Mouse (Mus musculus) CH12.LX (cell line): Measurements from ENCODE around the gene Btnl9. TPM values are rescaled to one million over a fixed set of nuclear protein-coding genes. Genes with fewer than 3 reads are reported as not detected.
A peak's percentile ranks its signal among the peaks of the same experiment; 100 is the strongest.

Source experiments
- DNase-seq: peaks from one replicate; pipeline ENCODE4 v3.0.0-alpha.2; 2013; ENCODE audit errors: extremely low read depth
- H3K27ac ChIP-seq: 2 replicates; pipeline ENCODE4 v1.5.1; 2012; ENCODE audit warnings: low read depth, mild to moderate bottlenecking, control low read depth, moderate library complexity; ENCODE audit not compliant: insufficient read depth
- H3K27me3 ChIP-seq: replicated peaks from 2 replicates; pipeline ENCODE3; 2012; ENCODE audit warnings: inconsistent platforms
- H3K36me3 ChIP-seq, 2 experiments: replicated peaks in 1 of 2; 2 replicates each; pipeline versions ENCODE3 to v1.6.1; 2012; ENCODE audit warnings: inconsistent platforms in 1 of 2, low read length in 1 of 2, mild to moderate bottlenecking in 1 of 2, mixed read lengths in 1 of 2, moderate library complexity in 1 of 2; ENCODE audit not compliant: control insufficient read depth in 1 of 2, insufficient read depth in 1 of 2
- H3K4me1 ChIP-seq, 2 experiments: 2 replicates each; pipeline ENCODE4 v1.6.1; 2012; ENCODE audit warnings: inconsistent platforms in 1 of 2, moderate library complexity in 1 of 2; ENCODE audit not compliant: insufficient read depth in 2 of 2, control insufficient read depth in 1 of 2
- H3K4me2 ChIP-seq: 2 replicates; pipeline ENCODE4 v1.6.1; 2012; ENCODE audit warnings: low read depth, mild to moderate bottlenecking, control low read depth; ENCODE audit not compliant: poor library complexity, insufficient read depth, severe bottlenecking
- H3K4me3 ChIP-seq, 3 experiments: fragments of 150-350 bp in 1 of 3; sonication (generic) in 1 of 3; replicated peaks in 1 of 3; 2 replicates each; pipeline versions ENCODE3 to v1.5.1; 2011 to 2012; ENCODE audit warnings: low read depth in 2 of 3, low read length in 2 of 3, mild to moderate bottlenecking in 2 of 3, moderate library complexity in 2 of 3, control low read depth in 1 of 3, improper control_type of control experiment in 1 of 3, inconsistent platforms in 1 of 3, mixed read lengths in 1 of 3; ENCODE audit not compliant: poor library complexity in 1 of 3
- H3K79me2 ChIP-seq: replicated peaks from 2 replicates; pipeline ENCODE4 v1.6.1; 2012; ENCODE audit warnings: mild to moderate bottlenecking, moderate library complexity; ENCODE audit not compliant: control insufficient read depth, poor library complexity, insufficient read depth, severe bottlenecking; ENCODE audit errors: extremely low read depth
- H3K9ac ChIP-seq: 2 replicates; pipeline ENCODE4 v1.6.1; 2012; ENCODE audit warnings: low read depth, mild to moderate bottlenecking, control low read depth, moderate library complexity; ENCODE audit not compliant: insufficient read depth
- H3K9me3 ChIP-seq: replicated peaks from 2 replicates; pipeline ENCODE3; 2012; ENCODE audit warnings: low read length, inconsistent platforms, mixed read lengths
- BHLHE40 ChIP-seq: IDR thresholded peaks from 2 replicates; pipeline ENCODE4 v1.6.1; 2011; ENCODE audit warnings: mild to moderate bottlenecking, low read depth, low read length, improper control_type of control experiment
- CHD2 ChIP-seq: IDR thresholded peaks from 2 replicates; pipeline ENCODE4 v1.6.1; 2011; ENCODE audit warnings: low read length, improper control_type of control experiment
- EP300 ChIP-seq: IDR thresholded peaks from 2 replicates; pipeline ENCODE4 v1.6.1; 2011; ENCODE audit warnings: low read length, improper control_type of control experiment
- ETS1 ChIP-seq: conservative IDR thresholded peaks from 2 replicates; pipeline ENCODE4 v1.6.1; 2012; ENCODE audit warnings: low read depth, mild to moderate bottlenecking, inconsistent platforms, low read length, improper control_type of control experiment, moderate library complexity
- HCFC1 ChIP-seq: IDR thresholded peaks from 2 replicates; pipeline ENCODE4 v1.6.1; 2012; ENCODE audit warnings: low read depth, mild to moderate bottlenecking, inconsistent platforms, low read length, improper control_type of control experiment
- JUN ChIP-seq: IDR thresholded peaks from 2 replicates; pipeline ENCODE4 v1.6.1; 2011; ENCODE audit warnings: low read depth, mild to moderate bottlenecking, low read length, improper control_type of control experiment, moderate library complexity; ENCODE audit not compliant: insufficient read depth
- MAFK ChIP-seq: IDR thresholded peaks from 2 replicates; pipeline ENCODE4 v1.6.1; 2011; ENCODE audit warnings: low read length, improper control_type of control experiment; ENCODE audit not compliant: insufficient replicate concordance
- MAX ChIP-seq: IDR thresholded peaks from 2 replicates; pipeline ENCODE4 v1.6.1; 2011; ENCODE audit warnings: low read length, improper control_type of control experiment
- MAZ ChIP-seq: IDR thresholded peaks from 2 replicates; pipeline ENCODE4 v1.6.1; 2012; ENCODE audit warnings: low read depth, mild to moderate bottlenecking, inconsistent platforms, low read length, improper control_type of control experiment, moderate library complexity
- MEF2A ChIP-seq: IDR thresholded peaks from 2 replicates; pipeline ENCODE4 v1.6.1; 2014; ENCODE audit warnings: low read depth, mild to moderate bottlenecking, inconsistent platforms, low read length, improper control_type of control experiment, borderline replicate concordance
- MXI1 ChIP-seq: IDR thresholded peaks from 2 replicates; pipeline ENCODE4 v1.6.1; 2011; ENCODE audit warnings: mild to moderate bottlenecking, low read depth, low read length, improper control_type of control experiment
- MYC ChIP-seq: IDR thresholded peaks from 2 replicates; pipeline ENCODE4 v1.6.1; 2011; ENCODE audit warnings: low read depth, mild to moderate bottlenecking, improper control_type of control experiment, low read length
- NELFE ChIP-seq: IDR thresholded peaks from 2 replicates; pipeline ENCODE4 v1.6.1; 2011; ENCODE audit warnings: low read depth, low read length, improper control_type of control experiment
- PAX5 ChIP-seq: IDR thresholded peaks from 2 replicates; pipeline ENCODE4 v1.6.1; 2012; ENCODE audit warnings: low read length, inconsistent platforms, mixed read lengths
- POLR2A ChIP-seq: IDR thresholded peaks from 2 replicates; pipeline ENCODE4 v1.6.1; 2011; ENCODE audit warnings: low read depth, mild to moderate bottlenecking, improper control_type of control experiment, low read length
- POLR2AphosphoS2 ChIP-seq: IDR thresholded peaks from 2 replicates; pipeline ENCODE4 v1.6.1; 2011; ENCODE audit warnings: low read depth, low read length, improper control_type of control experiment
- SIN3A ChIP-seq: IDR thresholded peaks from 2 replicates; pipeline ENCODE4 v1.6.1; 2012; ENCODE audit warnings: low read length, improper control_type of control experiment, inconsistent platforms
- SMC3 ChIP-seq: IDR thresholded peaks from 2 replicates; pipeline ENCODE4 v1.6.1; 2011; ENCODE audit warnings: low read depth, low read length, improper control_type of control experiment
- TBP ChIP-seq: conservative IDR thresholded peaks from 2 replicates; pipeline ENCODE4 v1.6.1; 2011; ENCODE audit warnings: low read depth, low read length, improper control_type of control experiment
- TCF12 ChIP-seq: IDR thresholded peaks from 2 replicates; pipeline ENCODE4 v1.6.1; 2014; ENCODE audit warnings: low read depth, mild to moderate bottlenecking, inconsistent platforms, low read length, improper control_type of control experiment
- USF1 ChIP-seq: IDR thresholded peaks from 2 replicates; pipeline ENCODE4 v1.6.1; 2014; ENCODE audit warnings: low read depth, mild to moderate bottlenecking, inconsistent platforms, low read length, improper control_type of control experiment
- ZKSCAN1 ChIP-seq: IDR thresholded peaks from 2 replicates; pipeline ENCODE4 v1.6.1; 2012; ENCODE audit warnings: low read depth, inconsistent platforms, low read length, improper control_type of control experiment, borderline replicate concordance
- ZMIZ1 ChIP-seq: IDR thresholded peaks from 2 replicates; pipeline ENCODE4 v1.6.1; 2012; ENCODE audit warnings: low read depth, mild to moderate bottlenecking, inconsistent platforms, low read length, improper control_type of control experiment
- ZNF384 ChIP-seq: IDR thresholded peaks from 2 replicates; pipeline ENCODE4 v1.6.1; 2012; ENCODE audit warnings: low read depth, low read length, improper control_type of control experiment, inconsistent platforms
- dilution Hi-C: fragments of 300-500 bp; cut with MboI; formaldehyde crosslinking; loops from 2 replicates; pipeline ENCODE4 v1.14.3; 2020; ENCODE audit warnings: low sequenced_read_pairs; ENCODE audit not compliant: extremely low pct_unique_long_range_greater_than_20kb, extremely low pct_ligation_motif_present
- in situ Hi-C: fragments of 300-500 bp; cut with MboI; formaldehyde crosslinking; loops from 3 replicates; pipeline ENCODE4 v1.14.3; 2019; ENCODE audit warnings: low sequenced_read_pairs, low pct_ligation_motif_present, low pct_unique_long_range_greater_than_20kb, mixed read lengths
- polyA plus RNA-seq: library from polyadenylated mRNA; unstranded; fragments of >175 nt; gene quantifications from 2 replicates; pipeline ENCODE4 v1.2.1, GENCODE M21; 2012; ENCODE audit warnings: low read depth; ENCODE audit not compliant: insufficient read length
- total RNA-seq, 2 experiments: library from RNA; depleted of rRNA; stranded (reverse); fragments of 300-350 nt in 1 of 2; fragments of >200 nt in 1 of 2; gene quantifications; 2 replicates each; pipeline ENCODE4 v1.2.3; 2012 to 2014

The Btnl9 gene
- total and polyA plus RNA-seq, 3 experiments: 0.20 to 0.34 TPM; not detected in 1

- TF ChIP-seq ZNF384: peak; percentile 58
- no peak for TF ChIP-seq ZMIZ1
- TF ChIP-seq TCF12: no peak
- Histone ChIP-seq H3K4me3 (no peak overlapping the region), H3K27me3 (no peaks in the 10 kb centered on the region), H3K27ac (no peak overlapping the region), H3K9ac (no peak overlapping the region), H3K79me2 (no peaks in the 10 kb centered on the region), H3K9me3 (no peaks in the 10 kb centered on the region), H3K4me1 (0 out of 4 replicates have a peak, but pooled peaks cover 0 to 3% of the 10 kb centered on the region in 2 experiments), H3K4me2 (peak overlapping the region; percentile 53; the same call in 1 of the 2 replicates), H3K36me3 (no peaks in the 10 kb centered on the region)
- in situ Hi-C loops (loop anchor here (25.0 kb wide), 1 partner anchor 237 kb away; the partner anchor contains the start of gene Olfr1389), dilution Hi-C loops (no loop called here)
- DNase-seq: no peak
These were observed 11.6 kb downstream of the Btnl9 start for GRCm38 (mm10) chr11:49175345-49175744.

GRCm38 (mm10) chr11:49170576-49170975 is 16.4 kb downstream of the Btnl9 start:
- dilution Hi-C loops (no loop called here), in situ Hi-C loops (no loop called here)
- Histone ChIP-seq H3K36me3 (no peaks in the 10 kb centered on the region), H3K4me2 (no peak overlapping the region), H3K27me3 (no peaks in the 10 kb centered on the region), H3K27ac (no peak overlapping the region), H3K79me2 (no peaks in the 10 kb centered on the region), H3K9me3 (peaks cover 10% of the 10 kb centered on the region), H3K4me3 (no peak overlapping the region), H3K9ac (no peak overlapping the region), H3K4me1 (no peaks in the 10 kb centered on the region)
- TF ChIP-seq USF1 (no peak), MAFK (no peak), ZKSCAN1 (no peak), BHLHE40 (no peak), MAZ (no peak), MAX (no peak), SMC3 (no peak)
- no peak for DNase-seq

- DNase-seq: no peak
- peaks cover 10% of the 10 kb centered on the region for H3K9me3 ChIP-seq
- no peaks in the 10 kb centered on the region for H3K36me3 ChIP-seq
- no peak overlapping the region for H3K4me3 ChIP-seq
- dilution Hi-C loops (no loop called here), in situ Hi-C loops (no loop called here)
- TF ChIP-seq NELFE (no peak), MYC (no peak), JUN (no peak), MXI1 (no peak), POLR2A (no peak), SMC3 (no peak), POLR2AphosphoS2 (no peak), ZNF384 (no peak), MAX (no peak), SIN3A (no peak), MEF2A (no peak), ZMIZ1 (no peak), ETS1 (no peak), EP300 (no peak), HCFC1 (no peak), CHD2 (no peak), PAX5 (no peak), TBP (no peak)
- no peaks in the 10 kb centered on the region for H3K4me1 ChIP-seq
- no peak overlapping the region for H3K4me2 ChIP-seq
- no peak overlapping the region for H3K27ac ChIP-seq
- H3K79me2 ChIP-seq: no peaks in the 10 kb centered on the region
- no peaks in the 10 kb centered on the region for H3K27me3 ChIP-seq
- H3K9ac ChIP-seq: no peak overlapping the region
These were observed 17.9 kb downstream of the Btnl9 start for GRCm38 (mm10) chr11:49168839-49169611.
